Mouse (Mus musculus) bone marrow, adult 2 months (tissue): ENCODE results near the gene Paqr6.

Source experiments
- CTCF ChIP-seq: fragments of 200-500 bp; IDR thresholded peaks from 2 replicates; pipeline ENCODE4 v1.5.1; 2011; ENCODE audit warnings: low read length, control low read depth; ENCODE audit not compliant: control insufficient read depth, insufficient read depth
- POLR2A ChIP-seq: fragments of 200-500 bp; IDR thresholded peaks from 2 replicates; pipeline ENCODE4 v1.6.1; 2011; ENCODE audit warnings: low read depth, mild to moderate bottlenecking, control low read depth, low read length, borderline replicate concordance; ENCODE audit not compliant: control insufficient read depth

DNA sequence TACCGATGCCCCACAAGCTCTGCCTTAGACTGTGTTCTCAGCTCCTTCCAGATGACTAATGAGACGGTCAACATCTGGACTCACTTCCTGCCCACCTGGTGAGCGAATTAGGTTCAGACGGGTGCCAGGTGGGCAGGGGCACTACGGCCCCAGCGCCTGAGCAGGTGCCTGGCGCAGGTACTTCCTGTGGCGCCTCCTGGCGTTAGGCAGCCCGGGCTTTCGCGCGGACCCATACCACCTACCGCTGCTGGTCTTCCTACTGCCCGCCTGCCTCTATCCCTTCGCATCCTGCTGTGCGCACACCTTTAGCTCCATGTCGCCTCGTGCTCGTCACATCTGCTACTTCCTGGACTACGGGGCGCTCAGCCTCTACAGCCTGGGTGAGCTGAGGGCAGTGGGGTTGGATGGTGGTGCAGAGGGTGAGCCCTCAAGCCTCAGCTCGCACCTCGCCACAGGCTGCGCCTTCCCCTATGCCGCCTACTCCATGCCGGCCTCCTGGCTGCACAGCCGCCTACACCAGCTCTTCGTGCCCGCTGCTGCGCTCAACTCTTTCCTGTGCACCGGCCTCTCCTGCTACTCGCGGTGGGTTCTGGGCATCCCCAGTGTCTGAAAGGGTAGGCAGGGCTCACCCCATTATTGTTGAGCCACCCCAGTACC, 1.4 kb downstream of the Paqr6 start:
- no peak for TF ChIP-seq POLR2A
- no peak for TF ChIP-seq CTCF
